Mouse (Mus musculus) gastrocnemius, postnatal 14 days (tissue): ENCODE data around the gene Pacs1. TPM values are rescaled to one million over a fixed set of nuclear protein-coding genes. Genes with fewer than 3 reads are reported as not detected.

Source experiments
- DNase-seq: peaks from one replicate; pipeline ENCODE4 v3.0.0; 2021; ENCODE audit warnings: mixed read lengths
- intact Hi-C: fragments of 180-260 bp; cut with DNase I; formaldehyde crosslinking; loops from one replicate; pipeline ENCODE4 v1.15.1; 2025; ENCODE audit warnings: low total_unique reads
- microRNA-seq, 2 experiments: library from miRNA; unstranded; fragments of <30 nt; microRNA quantifications; one replicate each; pipeline ENCODE4 v1.2.0; 2021
- total RNA-seq, 2 experiments: library from RNA; stranded (reverse); gene quantifications; 2 replicates each; pipeline ENCODE4 v1.2.3; 2021

The Pacs1 gene
- total RNA-seq, 2 experiments from 2014 or later: 6.7 to 7.7 TPM

DNA sequence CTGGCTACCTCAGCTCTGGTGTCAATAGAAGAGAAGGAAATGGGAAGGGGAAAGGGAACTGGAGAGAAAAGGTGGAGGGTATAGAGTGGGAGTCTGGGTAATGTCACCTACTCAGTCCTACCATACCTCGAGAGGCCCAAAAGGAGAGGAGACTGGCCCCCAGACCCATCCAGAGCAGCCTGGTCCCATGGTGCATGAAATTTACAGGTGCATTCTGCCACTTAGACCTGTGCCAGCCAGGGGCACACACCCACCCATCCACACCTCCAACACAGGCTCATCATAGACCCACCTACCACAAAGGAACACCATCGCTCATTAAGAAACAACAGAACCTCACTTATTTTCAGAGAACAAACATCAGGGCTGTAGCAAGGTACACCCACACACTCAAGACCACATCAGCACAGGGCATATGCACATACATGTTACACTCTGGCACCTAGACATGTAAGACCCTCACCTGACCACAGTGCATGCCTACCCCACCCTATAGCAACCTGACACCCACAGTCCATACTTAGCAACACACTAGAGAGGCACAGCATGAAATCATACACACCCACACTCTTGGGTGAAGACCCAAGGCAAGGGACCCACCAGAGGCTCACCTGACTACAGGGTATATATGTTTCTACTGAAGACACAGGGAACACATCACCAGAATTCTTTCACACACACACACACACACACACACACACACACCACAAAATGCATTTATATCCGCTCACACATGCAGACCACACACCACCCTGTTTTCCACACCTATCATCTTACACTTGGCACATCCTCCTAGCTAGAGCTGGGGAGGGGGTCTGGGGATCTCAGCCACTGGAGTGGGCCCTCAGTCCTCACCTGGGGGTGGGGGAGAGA, 188.7 kb downstream of the Pacs1 start:
- intact Hi-C loops: no loop called here
- no peak for DNase-seq

Small RNA genes within 50 kb of the gene (microRNA-seq; reads per million reads assigned to microRNA genes)
- 0 reads per million in 2 experiments for gene Gm27468

Other genes with a start within 250 kb of the Pacs1 start
- gene Slc29a2, start 249.3 kb downstream of the Pacs1 start, total RNA-seq: 1 to 10 TPM; 4.9 to 6.5 TPM
- 10 to 100 TPM; 20.4 to 23.7 TPM for gene B4gat1, start 234.3 kb downstream of the Pacs1 start, total RNA-seq
- under 1 TPM; 0.43 to 0.89 TPM for gene AC124502.3, start 234.2 kb downstream of the Pacs1 start, total RNA-seq
- 10 to 100 TPM; 11.1 to 11.3 TPM for gene Brms1, start 231.8 kb downstream of the Pacs1 start, total RNA-seq
- 1 to 10 TPM in 1 of 2 experiments, under 1 TPM in 1; 0.55 to 1.1 TPM for gene Rin1, start 222.6 kb downstream of the Pacs1 start, total RNA-seq
- gene Cd248, start 205.0 kb downstream of the Pacs1 start, total RNA-seq: 10 to 100 TPM; 23.8 to 43.2 TPM
- gene Tmem151a, start 187.6 kb downstream of the Pacs1 start, total RNA-seq: under 1 TPM; 0.16 to 0.69 TPM
- gene Yif1a, start 184.6 kb downstream of the Pacs1 start, total RNA-seq: 10 to 100 TPM; 43.8 to 47.3 TPM
- under 1 TPM; 0.14 to 0.40 TPM for gene Cnih2, start 174.6 kb downstream of the Pacs1 start, total RNA-seq
- gene Rab1b, start 166.0 kb downstream of the Pacs1 start, total RNA-seq: 100 to 1,000 TPM; 113 to 119 TPM
- 10 to 100 TPM; 32.1 to 34.3 TPM for gene Klc2, start 154.6 kb downstream of the Pacs1 start, total RNA-seq
- 10 to 100 TPM; 72.1 to 72.6 TPM for gene Sf3b2, start 22.3 kb upstream of the Pacs1 start, total RNA-seq
- under 1 TPM in 1 of 2 experiments, not detected in 1; 0.16 TPM for gene Gal3st3, start 25.2 kb upstream of the Pacs1 start, total RNA-seq
- not detected for gene Catsper1, start 62.6 kb upstream of the Pacs1 start, total RNA-seq
- 1 to 10 TPM; 7.1 to 7.4 TPM for gene Cst6, start 76.5 kb upstream of the Pacs1 start, total RNA-seq
- gene Eif1ad, start 93.6 kb upstream of the Pacs1 start, total RNA-seq: 10 to 100 TPM; 11.4 to 13.1 TPM
- 100 to 1,000 TPM; 123 to 126 TPM for gene Banf1, start 94.0 kb upstream of the Pacs1 start, total RNA-seq
- 10 to 100 TPM; 28.0 to 39.0 TPM for gene Sart1, start 115.6 kb upstream of the Pacs1 start, total RNA-seq
- gene Tsga10ip, start 129.4 kb upstream of the Pacs1 start, total RNA-seq: under 1 TPM; 0.58 to 0.70 TPM
- 100 to 1,000 TPM; 550 to 558 TPM for gene Drap1, start 151.9 kb upstream of the Pacs1 start, total RNA-seq
- 10 to 100 TPM; 45.1 to 48.4 TPM for gene AI837181, start 152.0 kb upstream of the Pacs1 start, total RNA-seq
- gene Fosl1, start 174.4 kb upstream of the Pacs1 start, total RNA-seq: not detected
- gene Ccdc85b, start 184.8 kb upstream of the Pacs1 start, total RNA-seq: 1 to 10 TPM; 6.4 to 7.2 TPM
- 10 to 100 TPM; 42.0 to 44.8 TPM for gene Fibp, start 187.5 kb upstream of the Pacs1 start, total RNA-seq
- gene Ctsw, start 195.4 kb upstream of the Pacs1 start, total RNA-seq: not detected
- gene Efemp2, start 200.8 kb upstream of the Pacs1 start, total RNA-seq: 10 to 100 TPM; 14.8 to 21.3 TPM
- 10 to 100 TPM; 23.5 to 27.0 TPM for gene Mus81, start 215.3 kb upstream of the Pacs1 start, total RNA-seq
- 100 to 1,000 TPM; 172 to 240 TPM for gene Cfl1, start 217.3 kb upstream of the Pacs1 start, total RNA-seq
- under 1 TPM; 0.41 to 0.82 TPM for gene 1700020D05Rik, start 230.7 kb upstream of the Pacs1 start, total RNA-seq
- 1 to 10 TPM; 5.7 to 6.5 TPM for gene Snx32, start 237.4 kb upstream of the Pacs1 start, total RNA-seq